Mouse (Mus musculus): ENCODE data around the gene Itsn2.

- TF ChIP-seq POLR2A (IDR thresholded peaks at IDR 0.05; ENCODE audit: control insufficient read depth, low read depth, low read length) = no peak
- no peak for TF ChIP-seq CTCF (IDR thresholded peaks at IDR 0.05; ENCODE audit: control insufficient read depth, insufficient read depth, insufficient replicate concordance, low read depth, low read length)
Observed at GRCm38 (mm10) chr12:4592025-4592424, 413 bp upstream of the Itsn2 start.
